Mouse (Mus musculus): ENCODE measurements around the gene Hist2h2ac.

GRCm38 (mm10) chr3:96243921-96244572 is 23.4 kb upstream of the Hist2h2ac start:
- TF ChIP-seq CTCF (IDR thresholded peaks at IDR 0.05; ENCODE audit: control insufficient read depth, insufficient read depth, insufficient replicate concordance, low read depth, low read length) = no peak
- TF ChIP-seq POLR2A (IDR thresholded peaks at IDR 0.05; ENCODE audit: control insufficient read depth, low read depth, low read length) = no peak
